Mouse (Mus musculus) bone marrow macrophage, adult 2 months (primary cell): Measurements from ENCODE around the gene Eif2d. TPM values are rescaled to one million over a fixed set of nuclear protein-coding genes. Genes with fewer than 3 reads are reported as not detected.

ENCODE experiments used
- H3K27ac ChIP-seq: 2 replicates; pipeline ENCODE4 v1.5.1; 2012; ENCODE audit warnings: low read depth, low read length; ENCODE audit not compliant: insufficient read depth
- H3K4me1 ChIP-seq: 2 replicates; pipeline ENCODE4 v1.6.1; 2012; ENCODE audit warnings: low read length; ENCODE audit not compliant: control insufficient read depth, insufficient read depth
- H3K4me3 ChIP-seq: 2 replicates; pipeline ENCODE4 v1.5.1; 2012; ENCODE audit warnings: mild to moderate bottlenecking, low read length, moderate library complexity; ENCODE audit not compliant: insufficient read depth
- CTCF ChIP-seq: IDR thresholded peaks from 2 replicates; pipeline ENCODE4 v1.5.1; 2012; ENCODE audit warnings: low read depth, mild to moderate bottlenecking, low read length, moderate library complexity
- POLR2A ChIP-seq: IDR thresholded peaks from 2 replicates; pipeline ENCODE4 v1.6.1; 2012; ENCODE audit warnings: mild to moderate bottlenecking, low read depth, low read length, borderline replicate concordance
- polyA plus RNA-seq: library from polyadenylated mRNA; stranded (reverse); fragments of >200 nt; gene quantifications from 2 replicates; pipeline ENCODE4 v1.2.4, GENCODE M21; 2012; ENCODE audit not compliant: missing spikeins, insufficient read depth, insufficient read length

Gene Eif2d
- polyA plus RNA-seq, 1 experiment: 23.2 TPM

- TF ChIP-seq POLR2A (no peak), CTCF (no peak)
- H3K4me3 ChIP-seq: no peak overlapping the region
- no peaks in the 10 kb centered on the region for H3K4me1 ChIP-seq
- H3K27ac ChIP-seq: no peak overlapping the region
Observed at GRCm38 (mm10) chr1:131167612-131168011, 14.6 kb downstream of the Eif2d start.

- H3K27ac ChIP-seq: no peak overlapping the region
- peaks cover 19% of the 10 kb centered on the region for H3K4me1 ChIP-seq
- H3K4me3 ChIP-seq: no peak overlapping the region
- TF ChIP-seq POLR2A: no peak
- no peak for TF ChIP-seq CTCF
Observed at GRCm38 (mm10) chr1:131173001-131173400, 20.0 kb downstream of the Eif2d start.

- no peak overlapping the region for H3K4me3 ChIP-seq
- peak overlapping the region; percentile 52 for H3K27ac ChIP-seq
- peaks cover 24% of the 10 kb centered on the region for H3K4me1 ChIP-seq
- TF ChIP-seq POLR2A (no peak), CTCF (no peak)
Observed at GRCm38 (mm10) chr1:131173809-131174208, 20.8 kb downstream of the Eif2d start.

DNA sequence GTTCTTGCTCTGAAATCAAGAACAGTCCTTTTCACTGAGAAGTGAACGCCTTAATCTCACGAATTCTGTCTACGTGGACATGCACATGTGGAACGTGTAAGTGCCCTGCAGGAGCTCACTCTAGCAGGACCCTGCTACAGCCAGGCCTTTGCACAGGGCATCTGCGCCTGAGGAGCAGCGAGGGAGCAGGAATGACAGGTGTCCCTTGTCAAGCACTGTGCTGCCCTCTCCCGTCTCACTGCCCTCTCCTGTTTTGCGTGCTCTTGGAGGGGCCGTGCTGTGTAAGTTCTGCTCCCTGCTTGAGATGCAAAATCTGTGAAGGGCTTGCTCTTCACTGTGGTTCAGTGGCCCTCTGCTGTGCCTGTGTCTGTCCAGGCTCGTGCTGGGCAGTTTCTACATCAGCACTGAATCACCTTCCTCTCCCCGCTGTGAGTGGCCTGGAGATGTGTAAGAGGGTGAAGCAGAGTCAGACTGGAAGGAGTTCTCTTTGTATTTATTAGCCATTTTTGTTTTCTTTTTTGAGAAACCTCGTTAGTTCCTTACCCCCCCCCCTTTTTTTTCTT, 21.4 kb downstream of the Eif2d start:
- TF ChIP-seq POLR2A: no peak
- no peak for TF ChIP-seq CTCF
- no peak overlapping the region for H3K4me3 ChIP-seq
- peaks cover 24% of the 10 kb centered on the region for H3K4me1 ChIP-seq
- peak overlapping the region; percentile 52 for H3K27ac ChIP-seq

DNA sequence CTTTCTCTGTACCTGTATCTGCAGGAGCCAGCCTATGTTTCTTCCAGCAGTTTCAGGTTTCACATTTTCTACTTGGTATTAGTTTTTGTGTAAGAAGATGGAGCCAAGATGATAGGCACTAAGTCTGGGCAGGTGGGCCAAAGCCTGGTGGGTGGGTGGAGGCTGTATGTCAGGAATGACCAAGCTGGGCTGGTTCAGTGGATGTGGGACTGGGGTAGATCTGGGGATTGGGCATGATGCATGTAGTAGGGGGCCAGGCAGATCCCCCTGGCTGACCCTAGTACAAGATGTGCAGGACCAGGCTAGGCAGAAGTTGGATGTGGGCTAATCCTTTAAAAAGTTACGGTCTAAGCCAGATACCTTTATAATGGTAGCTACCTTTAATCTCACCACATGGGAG, 22.2 kb downstream of the Eif2d start:
- no peak for TF ChIP-seq POLR2A
- no peak for TF ChIP-seq CTCF
- H3K4me1 ChIP-seq: peaks cover 24% of the 10 kb centered on the region
- H3K4me3 ChIP-seq: no peak overlapping the region
- no peak overlapping the region for H3K27ac ChIP-seq

- no peak overlapping the region for H3K4me3 ChIP-seq
- no peak for TF ChIP-seq CTCF
- no peak for TF ChIP-seq POLR2A
- peaks cover 24% of the 10 kb centered on the region for H3K4me1 ChIP-seq
- H3K27ac ChIP-seq: no peak overlapping the region
Observed at GRCm38 (mm10) chr1:131175819-131176218, 22.8 kb downstream of the Eif2d start.

GRCm38 (mm10) chr1:131177249-131177648, 24.3 kb downstream of the Eif2d start:
- Histone ChIP-seq H3K27ac (no peak overlapping the region), H3K4me1 (peaks cover 29% of the 10 kb centered on the region), H3K4me3 (no peak overlapping the region)
- TF ChIP-seq POLR2A (no peak), CTCF (no peak)

- no peak overlapping the region for H3K27ac ChIP-seq
- H3K4me3 ChIP-seq: no peak overlapping the region
- TF ChIP-seq CTCF: no peak
- peaks cover 36% of the 10 kb centered on the region for H3K4me1 ChIP-seq
Observed at GRCm38 (mm10) chr1:131178083-131178482, 25.1 kb downstream of the Eif2d start.

DNA sequence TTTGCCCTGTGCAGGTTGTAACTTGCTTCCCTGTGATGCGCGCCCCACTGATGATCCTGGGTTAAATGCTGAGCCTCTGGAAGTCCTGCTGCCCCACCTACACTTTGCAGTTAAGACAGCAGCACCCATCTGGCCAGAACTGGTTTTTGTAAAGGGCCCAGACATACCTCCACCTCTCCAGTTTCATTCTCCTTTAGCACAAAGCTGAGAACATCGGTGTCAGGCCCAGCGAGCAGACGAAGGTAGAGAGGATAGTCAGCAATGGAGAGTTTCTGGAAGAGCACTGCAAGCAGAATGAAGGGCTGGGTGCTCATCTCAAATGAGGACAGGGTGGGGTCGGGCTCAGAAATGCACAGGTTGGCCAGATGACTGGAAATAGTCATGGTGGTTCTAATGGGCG, 27.4 kb downstream of the Eif2d start:
- H3K27ac ChIP-seq: no peak overlapping the region
- no peak for TF ChIP-seq CTCF
- TF ChIP-seq POLR2A: no peak
- H3K4me3 ChIP-seq: no peak overlapping the region
- peaks cover 39% of the 10 kb centered on the region for H3K4me1 ChIP-seq

GRCm38 (mm10) chr1:131181642-131182527, 28.9 kb downstream of the Eif2d start:
- Histone ChIP-seq H3K4me3 (no peak overlapping the region), H3K27ac (no peak overlapping the region), H3K4me1 (peaks cover 52% of the 10 kb centered on the region)
- TF ChIP-seq POLR2A (no peak), CTCF (peak; percentile 93)

GRCm38 (mm10) chr1:131183201-131183600, 30.2 kb downstream of the Eif2d start:
- TF ChIP-seq POLR2A (no peak), CTCF (no peak)
- Histone ChIP-seq H3K4me1 (peaks cover 62% of the 10 kb centered on the region), H3K27ac (no peak overlapping the region), H3K4me3 (no peak overlapping the region)
